Mouse (Mus musculus) right cerebral cortex, postnatal 36 days (tissue): ENCODE data around the gene Mageb2.
"Not testable (repeated sequence)": the region's sequence is repeated elsewhere in the genome, so short reads cannot be mapped to it uniquely, and the experiment has no call there.

ENCODE experiments used
- DNase-seq, 2 experiments: peaks; one replicate each; pipeline ENCODE4 v3.0.0; 2022; ENCODE audit warnings: low spot score in 2 of 2, mixed read lengths in 1 of 2

The Mageb2 gene

GRCm38 (mm10) chrX:91331390-91331789 lies at the start of gene Mageb2:
TSS of gene Mageb2 (plus strand) at chrX:91331690.
- not testable (repeated sequence) for DNase-seq

- not testable (repeated sequence) for DNase-seq
Observed at GRCm38 (mm10) chrX:91313256-91313655, 18.2 kb upstream of the Mageb2 start.
